Mouse (Mus musculus): ENCODE data around the gene Plcb2. TPM values are rescaled to one million over a fixed set of nuclear protein-coding genes. Genes with fewer than 3 reads are reported as not detected.

Plcb2 gene
- polyA plus RNA-seq, 2 experiments, result 0.74 to 2.1 TPM

DNA sequence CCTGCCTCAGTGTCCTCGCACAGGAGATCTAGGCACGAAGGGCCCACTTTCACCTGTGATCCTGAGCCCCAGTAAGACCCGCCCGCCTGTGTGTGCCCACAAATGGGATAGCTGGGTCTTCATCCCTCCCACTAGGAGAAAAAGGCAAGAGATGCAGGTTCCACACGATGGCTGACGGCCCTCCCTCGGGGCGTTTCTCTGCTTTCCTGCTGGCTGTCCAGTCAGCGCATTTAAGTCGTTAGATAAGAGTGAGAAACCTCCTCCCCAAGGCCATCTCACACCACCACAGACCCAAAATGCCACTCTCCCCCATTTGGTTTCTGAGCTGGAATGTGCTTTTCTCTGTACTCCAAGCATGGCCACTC lies 34.5 kb upstream of the Plcb2 start:
- Histone ChIP-seq H3K27ac (replicated peaks; ENCODE audit: low read depth, low read length) (peak overlapping the region; percentile 74; the same call in 1 of the 2 replicates), H3K4me1 (ENCODE audit: control insufficient read depth, insufficient read depth, low read length) (peaks cover 22% of the 10 kb centered on the region), H3K4me2 (replicated peaks; ENCODE audit: low read depth, low read length, severe bottlenecking) (peak overlapping the region; percentile 35), H3K36me3 (ENCODE audit: control insufficient read depth, insufficient read depth, low read length) (no peaks in the 10 kb centered on the region), H3K9me3 (ENCODE audit: control insufficient read depth, low read length) (no peaks in the 10 kb centered on the region), H3K27me3 (ENCODE audit: control insufficient read depth, insufficient read depth, low read length) (no peaks in the 10 kb centered on the region), H3K9ac (ENCODE audit: low read depth, low read length, severe bottlenecking) (peak overlapping the region; percentile 38; the same call in 1 of the 2 replicates), H3K4me3 (replicated peaks; ENCODE audit: low read length) (peak overlapping the region; percentile 10; the same call in 1 of the 2 replicates)
- no peak for DNase-seq (ENCODE audit: low spot score)
- WGBS, result 16% methylated on average over 8 of the region's 10 CpGs
- TF ChIP-seq POLR2A (IDR thresholded peaks at IDR 0.05; ENCODE audit: borderline replicate concordance, extremely low read depth, insufficient read depth, insufficient read length), result no peak
- no peak for ATAC-seq (ENCODE audit: low FRiP score, low read depth)

DNA sequence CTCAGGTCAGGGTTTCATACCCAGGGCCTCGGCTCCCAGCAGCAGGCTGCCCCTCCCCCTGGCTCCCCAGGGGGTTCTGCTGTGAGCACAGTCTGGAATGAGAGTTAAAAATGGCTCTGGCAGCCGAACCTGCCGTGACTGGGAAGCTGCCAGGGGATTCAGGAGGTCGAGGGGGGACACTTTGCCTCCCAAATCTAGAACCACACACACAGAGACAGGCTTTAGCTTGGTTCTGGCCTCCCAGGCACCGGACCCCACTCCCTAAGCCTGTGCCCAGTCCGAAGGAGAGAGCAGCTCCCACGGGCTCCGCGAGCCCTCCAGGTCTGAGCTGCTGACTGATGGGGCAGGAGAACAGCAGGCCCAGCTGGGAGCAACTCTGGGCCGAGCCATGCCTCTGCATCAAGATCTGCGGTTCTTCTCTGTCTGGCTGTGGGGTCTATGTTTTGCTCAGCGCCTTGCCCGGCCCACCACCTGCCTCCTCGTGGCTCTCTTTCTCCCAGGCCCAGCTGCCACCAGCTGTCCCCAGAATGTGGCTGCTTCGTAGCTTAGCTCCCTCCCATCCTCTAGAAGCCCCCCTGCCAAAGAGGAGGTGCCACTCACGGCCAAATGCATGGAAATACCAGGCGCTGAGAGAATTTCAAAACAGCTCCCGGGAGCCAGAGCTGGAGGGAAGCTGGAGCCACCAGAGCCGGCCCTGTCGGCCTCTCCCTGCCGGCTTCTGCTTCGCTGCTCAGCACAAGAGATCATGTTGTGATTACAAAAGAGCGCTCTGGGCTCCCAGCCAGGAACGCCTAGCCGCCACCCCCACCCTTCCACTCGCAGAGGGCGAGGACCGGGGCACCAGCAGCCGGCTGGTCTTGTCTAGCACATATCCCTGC lies 33.9 kb upstream of the Plcb2 start, which contains the start of gene Ccdc9b:
Ccdc9b (minus strand) TSS at position 756 of the 878 bp plus-strand sequence.
- no peaks in the 10 kb centered on the region for H3K27me3 ChIP-seq (ENCODE audit: control insufficient read depth, insufficient read depth, low read length)

DNA sequence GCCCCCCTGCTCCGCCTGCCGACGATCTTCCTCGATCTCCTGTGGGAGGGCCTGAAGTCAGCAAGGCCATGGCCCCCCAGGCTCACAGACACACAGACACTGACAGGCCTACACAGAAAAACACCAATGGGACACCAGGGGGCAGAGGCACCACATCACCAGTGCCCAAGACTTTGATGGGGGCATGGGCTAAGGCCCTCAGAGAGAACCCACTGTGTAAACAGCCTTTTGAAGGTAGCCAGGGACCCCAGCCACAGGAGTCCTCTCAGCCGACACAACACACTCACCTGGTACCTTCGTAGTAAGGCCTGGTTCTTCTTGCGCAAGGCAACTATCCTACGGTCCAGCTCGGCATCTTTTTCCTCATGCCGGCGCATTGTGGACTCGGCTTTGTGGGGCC lies 33.1 kb upstream of the Plcb2 start:
- 80% methylated on average over 12 of the region's 12 CpGs for WGBS
- Histone ChIP-seq H3K4me2 (replicated peaks; ENCODE audit: low read depth, low read length, severe bottlenecking) (0 out of 2 replicates have a peak overlapping the region, but pooled peaks have one; percentile 1), H3K9ac (ENCODE audit: low read depth, low read length, severe bottlenecking) (no peak overlapping the region)

More for the DNA sequence above, 33.9 kb upstream of the Plcb2 start, which contains the start of gene Ccdc9b:
- TF ChIP-seq POLR2A (IDR thresholded peaks at IDR 0.05; ENCODE audit: borderline replicate concordance, extremely low read depth, insufficient read depth, insufficient read length), result no peak
- peak; percentile 83 for ATAC-seq (ENCODE audit: low FRiP score, low read depth)
- no peaks in the 10 kb centered on the region for H3K9me3 ChIP-seq (ENCODE audit: control insufficient read depth, low read length)
- peak within 1 kb of the TSS; percentile 35 for H3K4me2 ChIP-seq (replicated peaks; ENCODE audit: low read depth, low read length, severe bottlenecking)
- H3K4me1 ChIP-seq (ENCODE audit: control insufficient read depth, insufficient read depth, low read length), result peaks cover 22% of the 10 kb centered on the region
- peak within 1 kb of the TSS; percentile 38 for H3K9ac ChIP-seq (ENCODE audit: low read depth, low read length, severe bottlenecking)
- peak within 1 kb of the TSS; percentile 74 for H3K27ac ChIP-seq (replicated peaks; ENCODE audit: low read depth, low read length)
- DNase-seq (ENCODE audit: low spot score), result peak; percentile 77
- peak within 1 kb of the TSS; percentile 10 for H3K4me3 ChIP-seq (replicated peaks; ENCODE audit: low read length)
- no peaks in the 10 kb centered on the region for H3K36me3 ChIP-seq (ENCODE audit: control insufficient read depth, insufficient read depth, low read length)
- 8% methylated on average over 24 of the region's 29 CpGs for WGBS

DNA sequence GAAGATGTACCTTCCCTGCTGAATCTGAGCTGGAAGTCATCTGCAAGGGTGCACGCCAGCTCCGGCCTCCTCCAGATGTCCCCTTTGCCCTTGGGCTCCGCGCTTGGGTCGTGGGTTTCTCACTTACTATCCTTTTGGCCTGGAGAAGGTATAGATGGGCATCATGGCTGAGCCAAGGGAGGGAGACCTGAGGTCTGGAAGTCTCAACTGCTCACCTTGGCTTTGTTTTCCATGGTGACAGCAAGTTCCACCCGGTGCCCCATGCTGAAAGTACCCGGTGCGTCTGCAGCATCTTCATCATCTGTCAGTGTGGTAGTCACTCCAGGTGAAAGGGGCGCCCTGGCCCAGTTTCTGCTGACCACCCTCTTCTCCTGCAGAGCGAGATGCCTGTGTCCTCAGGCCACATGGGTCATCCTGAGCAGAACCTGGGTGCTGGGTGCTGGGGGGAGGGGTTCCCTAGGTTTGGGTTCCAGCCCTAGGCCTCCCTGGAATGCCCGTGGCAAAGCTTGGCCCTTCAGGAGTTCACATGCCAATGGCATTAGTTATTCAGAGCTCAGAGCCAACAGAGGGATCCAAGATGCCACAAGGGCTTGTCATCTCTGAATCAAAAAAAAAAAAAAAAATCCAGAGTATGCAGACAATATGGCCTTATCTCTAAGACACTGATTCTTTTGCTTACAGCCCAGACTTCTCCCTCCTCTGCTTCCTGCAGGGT lies 32.2 kb upstream of the Plcb2 start:
- DNase-seq (ENCODE audit: low spot score) (no peak), ATAC-seq (ENCODE audit: low FRiP score, low read depth) (no peak)
- Histone ChIP-seq H3K27ac (replicated peaks; ENCODE audit: low read depth, low read length) (no peak overlapping the region), H3K9ac (ENCODE audit: low read depth, low read length, severe bottlenecking) (no peak overlapping the region), H3K4me3 (replicated peaks; ENCODE audit: low read length) (no peak overlapping the region), H3K27me3 (ENCODE audit: control insufficient read depth, insufficient read depth, low read length) (no peaks in the 10 kb centered on the region), H3K4me1 (ENCODE audit: control insufficient read depth, insufficient read depth, low read length) (peaks cover 22% of the 10 kb centered on the region), H3K4me2 (replicated peaks; ENCODE audit: low read depth, low read length, severe bottlenecking) (no peak overlapping the region), H3K9me3 (ENCODE audit: control insufficient read depth, low read length) (no peaks in the 10 kb centered on the region), H3K36me3 (ENCODE audit: control insufficient read depth, insufficient read depth, low read length) (no peaks in the 10 kb centered on the region)
- TF ChIP-seq POLR2A (IDR thresholded peaks at IDR 0.05; ENCODE audit: borderline replicate concordance, extremely low read depth, insufficient read depth, insufficient read length), result no peak
- WGBS, result 84% methylated on average over 11 of the region's 11 CpGs

More for the DNA sequence above, 33.1 kb upstream of the Plcb2 start:
- DNase-seq (ENCODE audit: low spot score) (no peak), ATAC-seq (ENCODE audit: low FRiP score, low read depth) (no peak)
- Histone ChIP-seq H3K9me3 (ENCODE audit: control insufficient read depth, low read length) (no peaks in the 10 kb centered on the region), H3K4me1 (ENCODE audit: control insufficient read depth, insufficient read depth, low read length) (peaks cover 22% of the 10 kb centered on the region), H3K36me3 (ENCODE audit: control insufficient read depth, insufficient read depth, low read length) (no peaks in the 10 kb centered on the region), H3K27ac (replicated peaks; ENCODE audit: low read depth, low read length) (no peak overlapping the region), H3K27me3 (ENCODE audit: control insufficient read depth, insufficient read depth, low read length) (no peaks in the 10 kb centered on the region), H3K4me3 (replicated peaks; ENCODE audit: low read length) (no peak overlapping the region)
- TF ChIP-seq POLR2A (IDR thresholded peaks at IDR 0.05; ENCODE audit: borderline replicate concordance, extremely low read depth, insufficient read depth, insufficient read length), result no peak

DNA sequence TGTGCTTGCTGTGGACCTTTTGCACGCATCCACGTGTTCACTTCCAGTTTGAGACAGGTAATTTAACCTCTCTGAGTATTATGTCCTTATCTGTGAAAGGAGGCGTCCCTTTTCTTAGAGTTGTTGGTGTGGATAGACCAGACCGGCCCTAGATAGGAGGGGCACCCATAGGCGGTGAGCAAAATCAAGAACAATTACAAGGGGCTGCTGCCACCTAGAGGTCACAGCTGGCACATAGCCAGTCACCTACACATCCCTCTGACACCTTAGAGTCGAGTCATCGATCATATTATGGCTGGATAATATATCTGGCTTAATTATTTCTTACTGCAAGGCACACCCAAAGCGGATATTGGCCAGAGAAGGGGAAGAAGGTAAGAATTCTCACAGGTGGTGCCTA lies 31.6 kb upstream of the Plcb2 start:
- H3K9me3 ChIP-seq (ENCODE audit: control insufficient read depth, low read length), result no peaks in the 10 kb centered on the region
- ATAC-seq (ENCODE audit: low FRiP score, low read depth), result no peak
- no peaks in the 10 kb centered on the region for H3K27me3 ChIP-seq (ENCODE audit: control insufficient read depth, insufficient read depth, low read length)
- no peak for TF ChIP-seq POLR2A (IDR thresholded peaks at IDR 0.05; ENCODE audit: borderline replicate concordance, extremely low read depth, insufficient read depth, insufficient read length)
- H3K9ac ChIP-seq (ENCODE audit: low read depth, low read length, severe bottlenecking), result no peak overlapping the region
- no peak overlapping the region for H3K4me3 ChIP-seq (replicated peaks; ENCODE audit: low read length)
- peak; percentile 74 for DNase-seq (ENCODE audit: low spot score)
- no peak overlapping the region for H3K4me2 ChIP-seq (replicated peaks; ENCODE audit: low read depth, low read length, severe bottlenecking)
- no peak overlapping the region for H3K27ac ChIP-seq (replicated peaks; ENCODE audit: low read depth, low read length)
- no peaks in the 10 kb centered on the region for H3K36me3 ChIP-seq (ENCODE audit: control insufficient read depth, insufficient read depth, low read length)
- 9% methylated on average over 8 of the region's 8 CpGs for WGBS
- H3K4me1 ChIP-seq (ENCODE audit: control insufficient read depth, insufficient read depth, low read length), result peaks cover 22% of the 10 kb centered on the region
